Mouse (Mus musculus) liver, postnatal 0 days (tissue): ENCODE data around the gene Rcor2. TPM values are rescaled to one million over a fixed set of nuclear protein-coding genes. Genes with fewer than 3 reads are reported as not detected.

Experiments used
- ATAC-seq: fragments of 200-750 bp; cut with Nextera tagmentation; 2 replicates; pipeline ENCODE4 v1.8.0; 2017; ENCODE audit warnings: mild to moderate bottlenecking, moderate library complexity
- DNase-seq: peaks from one replicate; pipeline ENCODE4 v3.0.0-alpha.2; 2016
- H3K27ac ChIP-seq: fragments of 300-500 bp; sonication (generic); 2 replicates; pipeline ENCODE4 v1.5.1; 2014; ENCODE audit warnings: antibody characterized with exemption, moderate library complexity, mild to moderate bottlenecking, low read depth
- H3K27me3 ChIP-seq: fragments of 300-500 bp; sonication (generic); 2 replicates; pipeline ENCODE4 v1.6.1; 2014; ENCODE audit warnings: low read length, control low read depth, mixed read lengths; ENCODE audit not compliant: insufficient read depth
- H3K36me3 ChIP-seq: fragments of 300-500 bp; sonication (generic); replicated peaks from 2 replicates; pipeline ENCODE4 v1.6.1; 2014; ENCODE audit warnings: mild to moderate bottlenecking, control low read depth, low read length, moderate library complexity, mixed read lengths; ENCODE audit not compliant: insufficient read depth
- H3K4me1 ChIP-seq: fragments of 300-500 bp; sonication (generic); 2 replicates; pipeline ENCODE4 v1.6.1; 2014; ENCODE audit warnings: antibody characterized with exemption, mild to moderate bottlenecking, control low read depth; ENCODE audit not compliant: insufficient read depth
- H3K4me2 ChIP-seq: fragments of 300-500 bp; sonication (generic); 2 replicates; pipeline ENCODE4 v1.6.1; 2014; ENCODE audit warnings: low read depth, mild to moderate bottlenecking, low read length, moderate library complexity, mixed read lengths
- H3K4me3 ChIP-seq: fragments of 300-500 bp; sonication (generic); 2 replicates; pipeline ENCODE4 v1.5.1; 2014; ENCODE audit warnings: low read depth, low read length
- H3K9ac ChIP-seq: fragments of 300-500 bp; sonication (generic); replicated peaks from 2 replicates; pipeline ENCODE4 v1.6.1; 2014; ENCODE audit warnings: mild to moderate bottlenecking, moderate library complexity
- H3K9me3 ChIP-seq: fragments of 300-500 bp; sonication (generic); 2 replicates; pipeline ENCODE4 v1.6.1; 2016; ENCODE audit warnings: mild to moderate bottlenecking, control low read depth, low read length, mixed read lengths
- CTCF ChIP-seq: sonication (generic); IDR thresholded peaks from 2 replicates; pipeline ENCODE4 v1.5.1; 2016; ENCODE audit warnings: antibody characterized with exemption, low read depth
- EP300 ChIP-seq: IDR thresholded peaks from 2 replicates; pipeline ENCODE4 v1.6.1; 2016; ENCODE audit warnings: antibody characterized with exemption, low read depth, mild to moderate bottlenecking
- WGBS: fragments of 180-500 bp; shearing (Covaris S2); extraction: QIAGEN DNeasy Blood & Tissue Kit; methylation state at CpG from one replicate; pipeline ENCODE4 v1.1.7; 2014; ENCODE audit not compliant: insufficient replicate concordance; 5-methylcytosine and 5-hydroxymethylcytosine counted together
- polyA plus RNA-seq: library from polyadenylated mRNA; unstranded; fragments of >200 nt; fragmentation: Nextera tagmentation; extraction: Ambion mirVana; gene quantifications from 2 replicates; pipeline ENCODE4 v1.2.1, GENCODE M21; 2015

The Rcor2 gene
- polyA plus RNA-seq, 1 experiment from 2014 or later, result 0.62 TPM

GRCm38 (mm10) chr19:7288288-7288687, 21.2 kb downstream of the Rcor2 start:
- no peak overlapping the region for H3K4me3 ChIP-seq
- H3K36me3 ChIP-seq, result peaks cover 49% of the 10 kb centered on the region
- no peak for TF ChIP-seq EP300
- no peak for TF ChIP-seq CTCF
- no peaks in the 10 kb centered on the region for H3K27me3 ChIP-seq
- WGBS, result 83% methylated on average over 3 of the region's 3 CpGs
- no peak overlapping the region for H3K27ac ChIP-seq
- DNase-seq, result no peak
- no peak overlapping the region for H3K4me2 ChIP-seq
- no peak for ATAC-seq
- peaks cover 5% of the 10 kb centered on the region for H3K4me1 ChIP-seq
- no peaks in the 10 kb centered on the region for H3K9me3 ChIP-seq
- H3K9ac ChIP-seq, result no peak overlapping the region

GRCm38 (mm10) chr19:7289767-7290166, 22.6 kb downstream of the Rcor2 start:
- 40% methylated on average over 2 of the region's 2 CpGs for WGBS
- no peaks in the 10 kb centered on the region for H3K27me3 ChIP-seq
- TF ChIP-seq CTCF, result no peak
- TF ChIP-seq EP300, result no peak

GRCm38 (mm10) chr19:7291958-7292709, 25.0 kb downstream of the Rcor2 start:
- Histone ChIP-seq H3K27ac (no peak overlapping the region), H3K36me3 (peaks cover 16% of the 10 kb centered on the region), H3K27me3 (no peaks in the 10 kb centered on the region), H3K9me3 (no peaks in the 10 kb centered on the region), H3K9ac (no peak overlapping the region), H3K4me1 (peaks cover 35% of the 10 kb centered on the region), H3K4me2 (no peak overlapping the region), H3K4me3 (no peak overlapping the region)
- 81% methylated on average over 7 of the region's 7 CpGs for WGBS
- DNase-seq (no peak), ATAC-seq (no peak)
- TF ChIP-seq EP300 (no peak), CTCF (no peak)

More at GRCm38 (mm10) chr19:7289767-7290166, 22.6 kb downstream of the Rcor2 start:
- H3K9me3 ChIP-seq, result no peaks in the 10 kb centered on the region
- H3K36me3 ChIP-seq, result peaks cover 35% of the 10 kb centered on the region
- no peak overlapping the region for H3K27ac ChIP-seq
- H3K4me1 ChIP-seq, result peaks cover 20% of the 10 kb centered on the region
- no peak for DNase-seq
- ATAC-seq, result no peak
- H3K4me2 ChIP-seq, result no peak overlapping the region
- no peak overlapping the region for H3K9ac ChIP-seq
- no peak overlapping the region for H3K4me3 ChIP-seq

GRCm38 (mm10) chr19:7294098-7294876, 27.2 kb downstream of the Rcor2 start:
- Histone ChIP-seq H3K9me3 (no peaks in the 10 kb centered on the region), H3K36me3 (peaks cover 7% of the 10 kb centered on the region), H3K4me2 (peak overlapping the region; percentile 79), H3K27me3 (no peaks in the 10 kb centered on the region), H3K4me3 (peak overlapping the region; percentile 55), H3K9ac (peak overlapping the region; percentile 78; the same call in 1 of the 2 replicates), H3K27ac (peak overlapping the region; percentile 93), H3K4me1 (peaks cover 42% of the 10 kb centered on the region)
- peak; percentile 33 for ATAC-seq
- TF ChIP-seq CTCF (no peak), EP300 (no peak)
- no peak for DNase-seq
- 33% methylated on average over 8 of the region's 8 CpGs for WGBS

- DNase-seq (peak; percentile 74), ATAC-seq (peak; percentile 85)
- Histone ChIP-seq H3K27me3 (no peaks in the 10 kb centered on the region), H3K9ac (peak overlapping the region; percentile 78), H3K27ac (peak overlapping the region; percentile 93), H3K4me1 (peaks cover 42% of the 10 kb centered on the region), H3K4me3 (peak overlapping the region; percentile 55), H3K9me3 (no peaks in the 10 kb centered on the region), H3K4me2 (peak overlapping the region; percentile 79), H3K36me3 (no peaks in the 10 kb centered on the region; the same call in 1 of the 2 replicates)
- 4% methylated on average over 15 of the region's 15 CpGs for WGBS
- peak; percentile 33; the same call in 1 of the 2 replicates for TF ChIP-seq EP300
- no peak for TF ChIP-seq CTCF
These were observed 28.0 kb downstream of the Rcor2 start for GRCm38 (mm10) chr19:7295071-7295658.

GRCm38 (mm10) chr19:7295959-7296358, 28.8 kb downstream of the Rcor2 start:
- 71% methylated on average over 4 of the region's 4 CpGs for WGBS
- ATAC-seq (no peak), DNase-seq (no peak)
- no peaks in the 10 kb centered on the region for H3K36me3 ChIP-seq
- H3K4me2 ChIP-seq, result peak overlapping the region; percentile 79
- H3K27me3 ChIP-seq, result no peaks in the 10 kb centered on the region
- H3K4me1 ChIP-seq, result peaks cover 42% of the 10 kb centered on the region
- no peak overlapping the region for H3K4me3 ChIP-seq
- peak overlapping the region; percentile 93 for H3K27ac ChIP-seq
- H3K9ac ChIP-seq, result peak overlapping the region; percentile 78
- TF ChIP-seq EP300, result no peak
- no peak for TF ChIP-seq CTCF
- no peaks in the 10 kb centered on the region for H3K9me3 ChIP-seq
